Mouse (Mus musculus): ENCODE measurements around the gene Dpf3.

The Dpf3 gene

GRCm38 (mm10) chr12:83207481-83207880 lies 280.0 kb downstream of the Dpf3 start:
- no peak for DNase-seq

GRCm38 (mm10) chr12:83206866-83207265 lies 280.6 kb downstream of the Dpf3 start:
- DNase-seq, result no peak

- DNase-seq, result no peak
Observed at GRCm38 (mm10) chr12:83204361-83204760, 283.2 kb downstream of the Dpf3 start.

DNA sequence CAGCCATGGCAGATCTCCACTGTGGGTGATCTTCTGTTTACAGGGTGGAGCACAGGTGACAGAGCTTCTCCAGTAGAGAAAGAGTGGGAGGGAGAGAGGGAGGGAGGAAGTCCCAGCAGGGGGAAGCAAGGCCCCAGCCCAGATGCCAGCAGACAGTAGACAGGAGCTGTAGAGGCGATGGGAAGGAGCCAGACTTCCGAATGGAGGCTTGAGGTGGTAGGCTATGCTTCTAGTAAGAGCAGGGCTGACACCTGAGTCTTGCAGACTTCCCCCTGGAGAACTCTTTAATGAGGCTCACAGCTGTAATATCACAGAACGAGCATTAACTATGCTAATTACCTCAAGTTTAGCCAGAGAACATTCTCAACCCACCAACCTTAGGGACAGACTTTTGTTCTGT lies 285.8 kb downstream of the Dpf3 start:
- DNase-seq, result no peak

DNA sequence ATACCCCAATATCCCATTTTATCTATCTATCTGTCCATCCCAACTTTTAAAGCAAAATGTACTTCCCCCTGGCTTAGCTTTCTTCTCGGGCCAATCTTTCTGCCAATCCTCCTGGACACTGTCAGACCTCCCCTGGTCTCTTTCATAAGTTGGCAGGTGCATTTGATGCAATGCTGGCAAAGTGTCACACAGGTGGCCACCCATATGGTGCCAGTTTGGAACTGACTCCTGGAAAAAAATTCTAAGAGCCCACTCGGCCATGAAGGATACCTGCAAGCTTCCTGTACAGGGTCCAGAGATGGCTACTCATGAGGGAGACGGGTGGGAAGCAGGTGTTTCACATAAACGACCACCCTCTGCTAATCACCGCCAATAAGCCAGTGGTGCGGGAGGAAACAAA lies 307.0 kb downstream of the Dpf3 start:
- no peak for DNase-seq

DNA sequence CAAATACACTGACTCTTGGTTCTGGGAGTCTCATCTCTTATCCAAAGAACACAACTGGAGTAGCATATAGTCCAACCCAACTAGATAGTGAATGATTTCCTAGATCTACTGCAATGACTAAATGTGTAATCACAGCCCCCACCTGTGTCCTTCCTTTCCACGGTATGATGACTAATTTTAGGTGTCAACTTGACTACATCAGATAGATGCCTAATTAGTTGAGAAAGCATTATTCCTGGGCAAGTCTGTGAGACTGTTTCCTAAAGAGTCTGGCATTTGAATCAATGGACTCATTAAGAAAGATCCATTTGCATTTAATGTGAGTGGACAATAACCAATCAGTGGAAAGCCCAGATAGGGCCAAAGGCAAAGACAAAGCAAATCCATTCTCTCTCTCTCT lies 307.7 kb downstream of the Dpf3 start:
- no peak for DNase-seq

- DNase-seq, result no peak
Observed at GRCm38 (mm10) chr12:83178770-83179169, 308.7 kb downstream of the Dpf3 start.

DNA sequence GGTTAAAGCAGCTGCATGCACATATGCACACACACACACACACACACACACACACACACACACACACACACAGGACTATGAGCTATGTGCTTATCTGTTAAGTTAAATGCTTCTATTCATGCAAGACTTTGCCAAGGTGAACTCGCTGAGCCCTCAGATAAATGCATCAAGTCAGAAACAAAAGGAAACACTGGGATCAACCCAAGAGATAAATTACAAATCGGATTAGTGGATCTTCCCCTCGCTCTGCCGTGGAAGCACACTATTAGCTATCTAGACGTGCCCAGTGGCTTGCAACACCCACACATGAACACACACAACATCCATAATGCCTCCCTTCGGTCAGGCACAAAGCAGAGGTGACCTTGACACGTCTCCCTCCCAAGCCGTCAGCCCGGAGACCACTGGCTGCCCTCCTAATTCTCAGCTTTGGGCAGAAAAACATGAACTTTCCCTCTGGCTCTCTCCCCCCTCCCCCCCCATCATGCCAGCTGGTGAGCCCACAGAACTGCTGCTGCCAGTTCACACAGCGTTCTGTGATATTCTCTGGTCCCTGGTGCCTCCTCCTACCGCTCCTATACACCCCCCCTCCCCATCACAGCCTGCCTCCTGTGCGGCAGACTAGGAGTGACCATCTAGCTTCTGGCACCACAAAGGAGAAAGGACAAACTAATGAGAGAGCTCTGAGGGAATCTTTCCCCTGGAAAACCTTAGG lies 317.9 kb downstream of the Dpf3 start:
- DNase-seq, result no peak

GRCm38 (mm10) chr12:83168310-83168709 lies 319.2 kb downstream of the Dpf3 start:
- no peak for DNase-seq

- DNase-seq, result no peak
Observed at GRCm38 (mm10) chr12:83165058-83165457, 322.5 kb downstream of the Dpf3 start.
